In the genomic region with DNA sequence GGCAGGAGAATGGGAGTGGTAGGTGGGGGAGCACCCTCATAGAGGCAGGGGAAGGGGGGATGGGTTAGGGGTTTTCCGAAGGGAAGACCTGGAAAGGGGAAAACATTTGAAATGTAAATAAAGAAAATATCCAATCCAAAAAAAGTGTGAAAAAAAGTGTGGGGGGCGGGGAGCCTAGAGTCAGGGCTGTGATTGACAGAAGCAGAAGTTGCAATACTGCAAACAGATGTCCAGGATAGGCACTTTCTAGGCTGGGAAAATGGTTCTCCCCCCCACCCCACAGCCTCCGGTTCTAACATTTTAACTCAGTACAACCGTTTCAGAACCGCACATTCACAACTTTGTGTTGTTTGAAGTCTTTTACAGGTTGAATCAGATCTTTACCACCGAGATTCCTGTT, we compare ENCODE assay signal across 27 mouse cellular contexts.
A peak's percentile ranks its signal among the peaks of the same experiment; 100 is the strongest.
DNase-seq lines count a peak whose midpoint lies in the region; ATAC-seq and TF ChIP-seq lines count a peak whose summit lies in the region.
"Had no signal": no experiment of that assay in that cellular context is flagged by ENCODE, and none has a peak within 500 bp of the region (broad histone marks: within the 10 kb centered on the region; RNA-seq: fewer than 3 reads in every experiment).

No protein-coding gene starts in this region.

- H3K9me3 ChIP-seq in forebrain, embryonic 16.5 days (ENCODE audit: control insufficient read depth, low read length), result no peaks in the 10 kb centered on the region
- no peaks in the 10 kb centered on the region for H3K9me3 ChIP-seq in forebrain, embryonic 15.5 days
- H3K9me3 ChIP-seq: G1E; heart, embryonic 12.5 days; heart, embryonic 15.5 days had no signal

- H3K27me3 ChIP-seq in forebrain, embryonic 16.5 days (replicated peaks; ENCODE audit: control insufficient read depth, insufficient read depth, low read length), result no peaks in the 10 kb centered on the region
- H3K27me3 ChIP-seq in forebrain, embryonic 15.5 days, result no peaks in the 10 kb centered on the region
- H3K27me3 ChIP-seq: CH12.LX; heart, embryonic 12.5 days; heart, embryonic 15.5 days had no signal

- no peak for TF ChIP-seq CTCF in brain, embryonic 14.5 days (IDR thresholded peaks at IDR 0.05; ENCODE audit: borderline replicate concordance, extremely low read depth, insufficient read depth, insufficient read length)

- no peak overlapping the region for H3K9ac ChIP-seq in forebrain, embryonic 16.5 days (replicated peaks; ENCODE audit: low read depth, low read length)
- H3K9ac ChIP-seq in forebrain, embryonic 15.5 days (replicated peaks), result no peak overlapping the region
- H3K9ac ChIP-seq: heart, embryonic 12.5 days; heart, embryonic 15.5 days; hindbrain, embryonic 14.5 days had no signal

- H3K36me3 ChIP-seq in forebrain, embryonic 16.5 days (ENCODE audit: control insufficient read depth, insufficient read depth), result no peaks in the 10 kb centered on the region
- H3K36me3 ChIP-seq in forebrain, embryonic 15.5 days, result no peaks in the 10 kb centered on the region
- H3K36me3 ChIP-seq: G1E; heart, embryonic 12.5 days; heart, embryonic 15.5 days had no signal

- no peak overlapping the region for H3K4me3 ChIP-seq in forebrain, embryonic 16.5 days (replicated peaks; ENCODE audit: low read length)
- H3K4me3 ChIP-seq in forebrain, embryonic 15.5 days, result no peak overlapping the region
- H3K4me3 ChIP-seq: gastrocnemius, adult 2 months; heart, embryonic 12.5 days; heart, embryonic 15.5 days had no signal

- no peak overlapping the region for H3K27ac ChIP-seq in forebrain, embryonic 16.5 days (ENCODE audit: low read length)
- no peak overlapping the region for H3K27ac ChIP-seq in forebrain, embryonic 15.5 days (replicated peaks)
- H3K27ac ChIP-seq: gastrocnemius, adult 2 months; heart, embryonic 15.5 days; hindbrain, embryonic 14.5 days; hindbrain, postnatal 0 days had no signal

- peak; percentile 46 for DNase-seq in brain, embryonic 14.5 days (ENCODE audit: low read depth)
- DNase-seq in layer of hippocampus, postnatal 36 days, result no peak
- no peak for DNase-seq in lung, postnatal 14 days
- DNase-seq: adrenal gland, postnatal 10 days; adrenal gland, postnatal 36 days; B cell, adult 2 months; cerebellum, adult 11-12 months; cerebellum, adult 8-10 months; cerebellum, postnatal 10 days; cerebellum, postnatal 36 days; gastrocnemius, adult 2 months; gastrocnemius, postnatal 14 days; heart, adult 18-20 months; heart, postnatal 10 days; heart, postnatal 36 days; kidney, adult 2 months had no signal

- H3K4me2 ChIP-seq in forebrain, embryonic 16.5 days (ENCODE audit: low read length), result no peak overlapping the region
- H3K4me2 ChIP-seq in forebrain, embryonic 15.5 days (replicated peaks), result no peak overlapping the region
- H3K4me2 ChIP-seq: heart, embryonic 12.5 days; heart, embryonic 15.5 days; hindbrain, embryonic 14.5 days had no signal

- WGBS in forebrain, embryonic 16.5 days, result 74% methylated on average over 6 of the region's 6 CpGs
- 71% methylated on average over 6 of the region's 6 CpGs for WGBS in forebrain, embryonic 15.5 days

- no peak for TF ChIP-seq POLR2A in brain, embryonic 14.5 days (IDR thresholded peaks at IDR 0.05; ENCODE audit: borderline replicate concordance, extremely low read depth, insufficient read depth, insufficient read length, poor library complexity, severe bottlenecking)

- H3K4me1 ChIP-seq in forebrain, embryonic 16.5 days (replicated peaks; ENCODE audit: control insufficient read depth, insufficient read depth, low read length), result no peaks in the 10 kb centered on the region; the same call in 1 of the 2 replicates
- H3K4me1 ChIP-seq in forebrain, embryonic 15.5 days, result no peaks in the 10 kb centered on the region
- H3K4me1 ChIP-seq: heart, embryonic 12.5 days; heart, embryonic 15.5 days had no signal

- ATAC-seq in forebrain, embryonic 16.5 days, result peak; percentile 63; the same call in 1 of the 2 replicates
- ATAC-seq in forebrain, embryonic 15.5 days (replicated peaks), result no peak
- ATAC-seq in granulocyte monocyte progenitor cell, adult 5-6 weeks (replicated peaks; ENCODE audit: poor library complexity, severe bottlenecking), result 0 out of 2 replicates have a peak, but pooled peaks have one; percentile 37
- ATAC-seq in inflammation-experienced regulatory T-cells, adult 6 months, result no peak
- ATAC-seq: hindbrain, postnatal 0 days; intestine, postnatal 0 days had no signal

Comparison
In these comparisons a context has a peak if more than half of its experiments do, and no peak if none do; other contexts are left out.
1. ATAC-seq: peak in forebrain, embryonic 16.5 days (single experiment) and granulocyte monocyte progenitor cell, adult 5-6 weeks (single experiment); none in forebrain, embryonic 15.5 days (single experiment) and inflammation-experienced regulatory T-cells, adult 6 months (single experiment).